Mouse (Mus musculus) lung, postnatal 0 days (tissue): ENCODE results near the gene Map2. TPM values are rescaled to one million over a fixed set of nuclear protein-coding genes. Genes with fewer than 3 reads are reported as not detected.

Experiments
- ATAC-seq: fragments of 200-750 bp; cut with Nextera tagmentation; 2 replicates; pipeline ENCODE4 v1.8.0; 2017; ENCODE audit warnings: moderate library complexity
- DNase-seq: peaks from one replicate; pipeline ENCODE4 v3.0.0-alpha.2; 2016; ENCODE audit warnings: low spot score
- H3K27ac ChIP-seq: fragments of 300-500 bp; sonication (generic); 2 replicates; pipeline ENCODE4 v1.5.1; 2014; ENCODE audit warnings: antibody characterized with exemption, mild to moderate bottlenecking, low read length, mixed read lengths
- H3K27me3 ChIP-seq: fragments of 300-500 bp; sonication (generic); replicated peaks from 2 replicates; pipeline ENCODE4 v1.6.1; 2014; ENCODE audit warnings: low read length, mixed read lengths; ENCODE audit not compliant: insufficient read depth
- H3K36me3 ChIP-seq: fragments of 300-500 bp; sonication (generic); 2 replicates; pipeline ENCODE4 v1.6.1; 2014; ENCODE audit warnings: low read length, mixed read lengths; ENCODE audit not compliant: insufficient read depth
- H3K4me1 ChIP-seq: fragments of 300-500 bp; sonication (generic); 2 replicates; pipeline ENCODE4 v1.6.1; 2014; ENCODE audit warnings: antibody characterized with exemption, low read depth, low read length, mixed read lengths; ENCODE audit not compliant: insufficient read depth
- H3K4me2 ChIP-seq: fragments of 300-500 bp; sonication (generic); replicated peaks from 2 replicates; pipeline ENCODE4 v1.6.1; 2014; ENCODE audit warnings: low read depth, mild to moderate bottlenecking, low read length, moderate library complexity, mixed read lengths
- H3K4me3 ChIP-seq: fragments of 300-500 bp; sonication (generic); 2 replicates; pipeline ENCODE4 v1.5.1; 2014; ENCODE audit warnings: low read depth, low read length
- H3K9ac ChIP-seq: fragments of 300-500 bp; sonication (generic); replicated peaks from 2 replicates; pipeline ENCODE4 v1.6.1; 2014; ENCODE audit warnings: low read depth, mild to moderate bottlenecking
- H3K9me3 ChIP-seq: fragments of 300-500 bp; sonication (generic); 2 replicates; pipeline ENCODE4 v1.6.1; 2016; ENCODE audit warnings: low read length, mixed read lengths
- CTCF ChIP-seq: IDR thresholded peaks from 2 replicates; pipeline ENCODE4 v1.5.1; 2016; ENCODE audit warnings: antibody characterized with exemption, mild to moderate bottlenecking
- EP300 ChIP-seq: IDR thresholded peaks from 2 replicates; pipeline ENCODE4 v1.6.1; 2016; ENCODE audit warnings: antibody characterized with exemption, mild to moderate bottlenecking, control low read depth
- WGBS: fragments of 180-500 bp; shearing (Covaris S2); extraction: QIAGEN DNeasy Blood & Tissue Kit; methylation state at CpG from one replicate; pipeline ENCODE4 v1.1.7; 2014; 5-methylcytosine and 5-hydroxymethylcytosine counted together
- polyA plus RNA-seq: library from polyadenylated mRNA; unstranded; fragments of >200 nt; fragmentation: Nextera tagmentation; extraction: Ambion mirVana; gene quantifications from 2 replicates; pipeline ENCODE4 v1.2.1, GENCODE M21; 2015

Gene Map2
- polyA plus RNA-seq, 1 experiment from 2014 or later: 2.1 TPM

DNA sequence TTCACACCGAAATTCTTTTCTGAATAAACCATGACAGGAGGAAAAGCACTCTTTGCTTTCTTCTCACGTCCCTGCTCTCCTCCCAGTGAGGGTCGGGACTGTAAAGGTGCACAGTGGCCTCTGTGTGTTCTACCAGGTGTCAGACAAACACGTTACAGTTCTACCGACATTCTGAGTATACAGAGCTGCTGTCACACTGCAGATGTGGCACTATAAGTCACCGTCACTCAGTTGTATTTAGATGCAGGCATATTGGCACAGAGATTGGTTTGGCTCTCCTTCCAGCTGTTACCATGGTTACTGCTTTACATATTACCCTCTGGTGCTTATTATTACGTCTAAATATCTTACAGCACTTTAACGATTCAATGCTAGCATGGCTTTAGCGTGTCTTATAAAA is 188.2 kb downstream of the Map2 start:
- 65% methylated on average over 9 of the region's 9 CpGs for WGBS
- ATAC-seq (no peak), DNase-seq (no peak)
- Histone ChIP-seq H3K4me2 (no peak overlapping the region), H3K27ac (no peak overlapping the region), H3K27me3 (no peaks in the 10 kb centered on the region), H3K9me3 (no peaks in the 10 kb centered on the region), H3K4me1 (no peaks in the 10 kb centered on the region), H3K9ac (no peak overlapping the region), H3K36me3 (no peaks in the 10 kb centered on the region), H3K4me3 (no peak overlapping the region)
- no peak for TF ChIP-seq EP300
- no peak for TF ChIP-seq CTCF

GRCm38 (mm10) chr1:66364386-66364785 is 189.3 kb downstream of the Map2 start:
- H3K27ac ChIP-seq: no peak overlapping the region
- no peak overlapping the region for H3K4me2 ChIP-seq
- no peak overlapping the region for H3K4me3 ChIP-seq
- H3K36me3 ChIP-seq: no peaks in the 10 kb centered on the region
- DNase-seq (no peak), ATAC-seq (no peak)
- TF ChIP-seq CTCF (no peak), EP300 (no peak)
- H3K4me1 ChIP-seq: no peaks in the 10 kb centered on the region
- no peak overlapping the region for H3K9ac ChIP-seq
- no peaks in the 10 kb centered on the region for H3K27me3 ChIP-seq
- no peaks in the 10 kb centered on the region for H3K9me3 ChIP-seq
- WGBS: 89% methylated on average over 2 of the region's 2 CpGs

GRCm38 (mm10) chr1:66365600-66365999 is 190.5 kb downstream of the Map2 start:
- H3K4me2 ChIP-seq: no peak overlapping the region

DNA sequence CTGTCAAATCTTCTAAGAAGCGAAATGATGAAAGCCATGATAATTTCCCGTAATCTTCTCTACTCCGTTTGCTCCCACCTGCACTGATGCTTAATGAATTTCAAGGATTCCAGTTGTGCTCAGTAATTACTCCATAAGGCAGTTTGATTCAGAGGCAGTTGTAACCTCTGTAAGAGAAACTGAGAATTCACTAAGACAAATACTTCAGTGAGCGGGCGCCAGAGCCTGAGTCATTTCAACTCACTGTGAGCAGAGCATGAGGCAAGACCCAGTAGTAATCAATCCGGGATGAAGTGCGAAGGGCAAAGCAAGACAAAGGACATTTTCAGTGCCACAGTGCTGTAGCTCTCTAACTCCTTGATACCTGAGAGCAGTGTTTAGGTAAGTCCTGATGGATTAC is 194.4 kb downstream of the Map2 start:
- Histone ChIP-seq H3K36me3 (no peaks in the 10 kb centered on the region), H3K4me3 (no peak overlapping the region), H3K4me2 (no peak overlapping the region), H3K27ac (no peak overlapping the region), H3K9ac (no peak overlapping the region), H3K4me1 (no peaks in the 10 kb centered on the region), H3K9me3 (no peaks in the 10 kb centered on the region), H3K27me3 (no peaks in the 10 kb centered on the region)
- TF ChIP-seq EP300 (no peak), CTCF (no peak)
- whole genome bisulfite sequencing: 76% methylated on average over 7 of the region's 7 CpGs
- DNase-seq (no peak), ATAC-seq (no peak)

More at GRCm38 (mm10) chr1:66365600-66365999, 190.5 kb downstream of the Map2 start:
- Histone ChIP-seq H3K9me3 (no peaks in the 10 kb centered on the region), H3K9ac (no peak overlapping the region), H3K27me3 (no peaks in the 10 kb centered on the region), H3K4me3 (no peak overlapping the region), H3K36me3 (no peaks in the 10 kb centered on the region), H3K27ac (no peak overlapping the region), H3K4me1 (no peaks in the 10 kb centered on the region)
- 53% methylated on average over 4 of the region's 4 CpGs for WGBS
- TF ChIP-seq CTCF (no peak), EP300 (no peak)
- DNase-seq (no peak), ATAC-seq (no peak)

DNA sequence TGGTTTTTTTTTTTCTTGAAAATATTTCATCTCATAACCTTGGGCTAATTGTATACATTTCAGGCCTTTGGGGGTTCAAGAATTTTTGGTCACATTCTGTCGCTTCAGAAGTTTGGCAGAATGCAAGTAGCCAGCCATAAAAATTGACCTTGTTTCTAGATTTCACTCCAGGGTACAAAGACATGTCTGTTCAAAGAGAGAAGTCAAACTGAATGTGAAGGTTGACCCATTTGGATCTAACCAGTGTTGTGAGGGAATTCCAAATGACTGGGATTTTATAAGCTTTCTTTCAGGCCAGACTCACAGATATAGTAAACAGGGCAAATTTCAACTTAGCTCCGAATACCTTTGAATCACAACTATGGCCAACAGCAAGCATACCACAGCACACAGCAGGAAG is 196.3 kb downstream of the Map2 start:
- DNase-seq (no peak), ATAC-seq (no peak)
- H3K36me3 ChIP-seq: no peaks in the 10 kb centered on the region
- no peaks in the 10 kb centered on the region for H3K9me3 ChIP-seq
- H3K4me1 ChIP-seq: no peaks in the 10 kb centered on the region
- no peak overlapping the region for H3K4me3 ChIP-seq
- H3K9ac ChIP-seq: no peak overlapping the region
- H3K4me2 ChIP-seq: no peak overlapping the region
- H3K27me3 ChIP-seq: no peaks in the 10 kb centered on the region
- no peak overlapping the region for H3K27ac ChIP-seq
- TF ChIP-seq EP300: no peak
- no peak for TF ChIP-seq CTCF
- WGBS: 79% methylated on average over 2 of the region's 2 CpGs

DNA sequence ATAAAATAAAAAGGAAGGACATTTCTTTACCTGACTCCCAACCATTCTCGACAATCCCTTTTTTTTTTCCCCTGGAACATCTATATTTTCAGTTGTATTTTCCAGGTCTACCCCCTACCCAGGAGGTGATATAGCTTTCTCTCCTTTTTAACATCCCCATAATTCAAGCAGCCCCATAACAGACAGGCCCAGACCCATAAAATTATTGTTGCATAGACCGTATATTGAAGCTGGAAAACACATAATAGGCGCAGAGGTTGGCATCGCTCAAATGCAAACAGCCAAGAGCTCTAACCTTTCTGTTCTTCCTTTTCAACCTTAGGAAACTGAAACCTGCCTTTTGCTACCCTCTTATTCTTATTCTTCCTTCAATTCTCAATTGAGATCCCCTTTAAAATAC is 211.2 kb downstream of the Map2 start:
- DNase-seq (no peak), ATAC-seq (no peak)
- H3K4me3 ChIP-seq: no peak overlapping the region
- H3K4me2 ChIP-seq: no peak overlapping the region
- no peak overlapping the region for H3K9ac ChIP-seq
- H3K27me3 ChIP-seq: no peaks in the 10 kb centered on the region
- no peaks in the 10 kb centered on the region for H3K36me3 ChIP-seq
- TF ChIP-seq CTCF: no peak
- TF ChIP-seq EP300: no peak
- no peak overlapping the region for H3K27ac ChIP-seq
- H3K4me1 ChIP-seq: no peaks in the 10 kb centered on the region
- H3K9me3 ChIP-seq: no peaks in the 10 kb centered on the region
- 93% methylated on average over 4 of the region's 4 CpGs for WGBS

- 76% methylated on average over 10 of the region's 10 CpGs for WGBS
- no peak overlapping the region for H3K9ac ChIP-seq
- DNase-seq (no peak), ATAC-seq (no peak)
- no peaks in the 10 kb centered on the region for H3K9me3 ChIP-seq
- no peak overlapping the region for H3K4me3 ChIP-seq
- H3K27ac ChIP-seq: no peak overlapping the region
- no peaks in the 10 kb centered on the region for H3K4me1 ChIP-seq
- no peaks in the 10 kb centered on the region for H3K36me3 ChIP-seq
- no peak overlapping the region for H3K4me2 ChIP-seq
- no peaks in the 10 kb centered on the region for H3K27me3 ChIP-seq
- TF ChIP-seq CTCF (no peak), EP300 (no peak)
Measured at GRCm38 (mm10) chr1:66386751-66387452, 211.8 kb downstream of the Map2 start.
